Mouse (Mus musculus) intestine, embryonic 15.5 days (tissue): Measurements from ENCODE around the gene Psen2. TPM values are rescaled to one million over a fixed set of nuclear protein-coding genes. Genes with fewer than 3 reads are reported as not detected.
A peak's percentile ranks its signal among the peaks of the same experiment; 100 is the strongest.

ENCODE experiments used
- ATAC-seq: fragments of 200-750 bp; cut with Nextera tagmentation; 2 replicates; pipeline ENCODE4 v1.8.0; 2017; ENCODE audit warnings: moderate TSS enrichment, moderate library complexity
- H3K27ac ChIP-seq: fragments of 300-500 bp; sonication (generic); 2 replicates; pipeline ENCODE4 v1.5.1; 2015; ENCODE audit warnings: mild to moderate bottlenecking, inconsistent platforms
- H3K27me3 ChIP-seq: fragments of 300-500 bp; sonication (generic); replicated peaks from 2 replicates; pipeline ENCODE4 v1.6.1; 2015; ENCODE audit warnings: inconsistent platforms
- H3K36me3 ChIP-seq: fragments of 300-500 bp; sonication (generic); 2 replicates; pipeline ENCODE4 v1.6.1; 2015; ENCODE audit warnings: inconsistent platforms
- H3K4me1 ChIP-seq: fragments of 300-500 bp; sonication (generic); replicated peaks from 2 replicates; pipeline ENCODE4 v1.6.1; 2015; ENCODE audit warnings: inconsistent platforms
- H3K4me2 ChIP-seq: fragments of 300-500 bp; sonication (generic); replicated peaks from 2 replicates; pipeline ENCODE4 v1.6.1; 2015; ENCODE audit warnings: mild to moderate bottlenecking, inconsistent platforms
- H3K4me3 ChIP-seq: fragments of 300-500 bp; sonication (generic); replicated peaks from 2 replicates; pipeline ENCODE4 v1.5.1; 2015; ENCODE audit warnings: inconsistent platforms
- H3K9ac ChIP-seq: fragments of 300-500 bp; sonication (generic); 2 replicates; pipeline ENCODE4 v1.6.1; 2015; ENCODE audit warnings: inconsistent platforms
- H3K9me3 ChIP-seq: fragments of 300-500 bp; sonication (generic); 2 replicates; pipeline ENCODE4 v1.6.1; 2016; ENCODE audit warnings: inconsistent platforms
- WGBS: fragments of 180-500 bp; shearing (Covaris S2); methylation state at CpG from one replicate; pipeline ENCODE4 v1.1.7; 2015; 5-methylcytosine and 5-hydroxymethylcytosine counted together
- polyA plus RNA-seq: library from polyadenylated mRNA; unstranded; fragments of >200 nt; fragmentation: Nextera tagmentation; extraction: Ambion mirVana; gene quantifications from 2 replicates; pipeline ENCODE4 v1.2.1, GENCODE M21; 2015

The Psen2 gene
- polyA plus RNA-seq, 1 experiment from 2014 or later: 16.0 TPM

DNA sequence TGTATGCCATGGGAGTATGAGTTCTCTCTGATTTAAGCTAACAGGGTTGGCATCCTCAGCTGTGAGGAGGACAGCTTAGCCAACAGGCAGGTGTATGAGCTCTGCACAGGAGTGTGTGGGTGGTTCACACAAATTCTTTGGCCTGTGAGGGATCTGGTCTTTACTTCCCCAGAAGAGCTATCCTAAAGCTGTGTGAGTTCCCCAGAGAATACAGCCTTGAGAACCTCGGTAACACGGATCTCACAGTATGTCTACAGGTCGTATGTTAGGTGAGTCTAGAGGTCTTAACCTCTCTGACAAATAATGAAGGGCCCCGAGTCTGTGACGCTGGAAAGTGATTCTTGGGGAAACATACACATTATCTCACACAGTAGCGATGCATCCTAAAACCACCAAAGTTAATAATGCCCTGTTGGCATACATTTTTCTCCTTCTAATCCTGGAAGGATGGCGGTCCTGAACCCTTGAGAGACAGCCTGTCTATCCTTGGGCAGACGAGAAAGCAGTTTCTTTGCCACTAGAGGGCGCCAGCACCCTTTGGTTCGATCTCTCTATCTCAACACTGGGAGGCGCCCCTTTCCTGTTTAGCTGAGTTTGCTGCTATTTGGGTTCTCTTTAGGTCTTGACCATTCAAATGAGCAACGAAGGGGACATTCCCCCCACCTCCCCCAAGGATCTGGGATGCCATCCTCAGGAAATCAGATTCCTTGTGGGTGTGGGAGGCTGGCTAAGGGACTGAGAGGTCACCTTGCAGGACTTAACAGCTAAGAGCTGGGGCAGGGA, 5.2 kb upstream of the Psen2 start:
- no peaks in the 10 kb centered on the region for H3K36me3 ChIP-seq
- ATAC-seq: peak; percentile 88

DNA sequence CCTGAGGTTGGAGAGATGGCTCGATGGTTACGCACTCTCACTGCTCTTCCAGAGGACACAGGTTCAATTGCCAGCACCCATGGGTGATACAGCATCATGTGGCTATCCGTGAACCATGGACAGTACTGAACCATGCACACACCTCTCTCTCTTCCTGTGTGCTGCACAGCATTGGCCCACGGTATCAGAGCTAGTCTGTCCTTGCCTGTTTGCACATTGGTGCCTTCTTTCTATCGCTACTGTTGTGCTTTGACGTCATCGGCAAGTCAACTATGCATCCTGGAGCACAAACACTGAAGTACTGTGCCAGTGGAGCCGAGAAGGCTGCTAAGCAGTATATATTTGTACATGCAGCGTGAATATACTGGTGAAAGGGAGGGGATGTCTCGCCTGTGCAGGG, 3.9 kb upstream of the Psen2 start:
- 67% methylated on average over 10 of the region's 10 CpGs for WGBS
- Histone ChIP-seq H3K36me3 (no peaks in the 10 kb centered on the region), H3K27ac (no peak overlapping the region), H3K4me1 (0 out of 2 replicates have a peak, but pooled peaks cover 5% of the 10 kb centered on the region), H3K9me3 (no peaks in the 10 kb centered on the region), H3K4me3 (no peak overlapping the region), H3K9ac (no peak overlapping the region), H3K4me2 (no peak overlapping the region), H3K27me3 (no peaks in the 10 kb centered on the region)
- no peak for ATAC-seq

More for the DNA sequence above, 5.2 kb upstream of the Psen2 start:
- Histone ChIP-seq H3K27me3 (no peaks in the 10 kb centered on the region), H3K4me3 (no peak overlapping the region), H3K4me1 (0 out of 2 replicates have a peak, but pooled peaks cover 5% of the 10 kb centered on the region), H3K4me2 (no peak overlapping the region), H3K27ac (no peak overlapping the region), H3K9ac (no peak overlapping the region), H3K9me3 (no peaks in the 10 kb centered on the region)
- WGBS: 16% methylated on average over 12 of the region's 12 CpGs

- Histone ChIP-seq H3K4me2 (peak overlapping the region; percentile 35), H3K4me1 (0 out of 2 replicates have a peak, but pooled peaks cover 5% of the 10 kb centered on the region)
Measured at GRCm38 (mm10) chr1:180265399-180265798, 2.2 kb upstream of the Psen2 start.

DNA sequence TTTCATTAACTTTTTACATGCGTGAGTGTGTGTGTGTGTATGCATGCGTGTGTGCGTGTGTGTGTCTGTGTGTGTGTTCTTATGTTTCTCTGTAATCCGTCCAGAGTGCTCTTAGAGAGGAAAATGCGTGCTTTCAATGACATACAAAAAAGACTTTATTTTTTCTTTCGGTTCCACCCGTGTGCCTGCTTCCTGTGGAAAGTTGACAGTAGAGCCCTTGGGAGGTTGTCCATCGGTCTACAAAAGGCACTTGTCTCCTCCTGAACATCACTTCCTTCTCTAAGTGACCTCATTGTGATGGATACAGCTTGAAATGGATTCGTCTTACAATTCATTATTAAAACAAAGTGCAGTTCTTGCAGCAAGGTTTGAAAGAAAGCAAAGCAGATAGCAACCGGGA, 1.6 kb upstream of the Psen2 start:
- Histone ChIP-seq H3K4me2 (peak overlapping the region; percentile 35), H3K36me3 (no peaks in the 10 kb centered on the region), H3K4me1 (0 out of 2 replicates have a peak, but pooled peaks cover 5% of the 10 kb centered on the region), H3K27me3 (no peaks in the 10 kb centered on the region), H3K4me3 (no peak overlapping the region), H3K27ac (no peak overlapping the region), H3K9me3 (no peaks in the 10 kb centered on the region), H3K9ac (no peak overlapping the region)
- WGBS: 56% methylated on average over 10 of the region's 10 CpGs
- no peak for ATAC-seq

More at GRCm38 (mm10) chr1:180265399-180265798, 2.2 kb upstream of the Psen2 start:
- Histone ChIP-seq H3K9me3 (no peaks in the 10 kb centered on the region), H3K27ac (no peak overlapping the region), H3K9ac (no peak overlapping the region), H3K27me3 (no peaks in the 10 kb centered on the region), H3K4me3 (no peak overlapping the region), H3K36me3 (no peaks in the 10 kb centered on the region)
- ATAC-seq: peak; percentile 64
- WGBS: 16% methylated on average over 7 of the region's 7 CpGs

DNA sequence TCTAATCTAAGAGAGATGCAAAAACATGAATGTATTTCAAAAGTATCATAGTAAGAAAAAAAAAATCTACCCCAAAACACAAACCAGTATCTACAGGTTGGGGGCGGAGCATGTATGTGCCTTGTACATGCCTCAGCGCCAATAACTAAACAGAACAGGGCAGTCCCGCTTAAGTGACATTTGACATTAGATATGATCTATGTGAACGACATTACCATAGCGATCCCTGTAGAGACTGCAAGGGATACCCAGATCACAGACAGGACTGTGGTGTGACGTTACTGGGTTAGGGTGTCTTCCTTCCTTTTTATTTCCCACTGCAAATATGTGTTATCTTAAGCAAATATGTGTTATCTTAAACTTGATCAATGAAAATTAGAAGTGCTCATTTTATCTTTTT, 1.2 kb upstream of the Psen2 start:
- H3K36me3 ChIP-seq: no peaks in the 10 kb centered on the region
- H3K4me2 ChIP-seq: no peak overlapping the region
- no peaks in the 10 kb centered on the region for H3K9me3 ChIP-seq
- 70% methylated on average over 6 of the region's 6 CpGs for WGBS
- no peak overlapping the region for H3K9ac ChIP-seq
- no peak for ATAC-seq
- H3K27ac ChIP-seq: no peak overlapping the region
- 0 out of 2 replicates have a peak, but pooled peaks cover 5% of the 10 kb centered on the region for H3K4me1 ChIP-seq
- no peak overlapping the region for H3K4me3 ChIP-seq
- no peaks in the 10 kb centered on the region for H3K27me3 ChIP-seq

- WGBS: 75% methylated on average over 8 of the region's 8 CpGs
Measured at GRCm38 (mm10) chr1:180261857-180262570, 1.2 kb downstream of the Psen2 start.

DNA sequence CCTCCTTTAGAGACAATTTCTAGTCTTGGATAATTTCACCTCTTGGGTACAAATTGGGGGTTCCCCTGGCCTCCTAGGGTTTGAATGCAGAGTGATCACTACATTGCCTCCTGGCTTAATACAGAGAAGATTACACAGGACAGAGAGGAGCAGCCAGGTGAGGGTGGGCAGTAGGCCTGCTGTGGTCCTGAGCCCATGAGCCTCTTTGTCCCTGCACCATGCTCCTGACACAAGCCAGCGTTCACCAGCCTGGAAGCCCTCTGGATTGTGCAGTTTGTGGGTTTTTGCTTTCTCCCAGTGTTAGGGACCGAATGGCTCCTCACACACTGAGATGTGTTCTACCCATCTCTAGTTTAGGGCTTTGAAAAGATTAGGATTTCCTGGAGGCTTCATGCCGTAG, 1.8 kb downstream of the Psen2 start:
- 81% methylated on average over 3 of the region's 3 CpGs for WGBS
- ATAC-seq: no peak
- Histone ChIP-seq H3K27me3 (no peaks in the 10 kb centered on the region), H3K9ac (no peak overlapping the region), H3K9me3 (no peaks in the 10 kb centered on the region), H3K36me3 (no peaks in the 10 kb centered on the region), H3K4me1 (0 out of 2 replicates have a peak, but pooled peaks cover 3% of the 10 kb centered on the region), H3K4me3 (no peak overlapping the region), H3K27ac (no peak overlapping the region), H3K4me2 (no peak overlapping the region)

More at GRCm38 (mm10) chr1:180261857-180262570, 1.2 kb downstream of the Psen2 start:
- Histone ChIP-seq H3K4me2 (no peak overlapping the region), H3K9ac (no peak overlapping the region), H3K36me3 (no peaks in the 10 kb centered on the region), H3K9me3 (no peaks in the 10 kb centered on the region), H3K27me3 (no peaks in the 10 kb centered on the region), H3K4me3 (no peak overlapping the region), H3K27ac (no peak overlapping the region), H3K4me1 (0 out of 2 replicates have a peak, but pooled peaks cover 3% of the 10 kb centered on the region)
- no peak for ATAC-seq

- no peaks in the 10 kb centered on the region for H3K36me3 ChIP-seq
- no peak overlapping the region for H3K9ac ChIP-seq
- 56% methylated on average over 2 of the region's 2 CpGs for WGBS
- 0 out of 2 replicates have a peak, but pooled peaks cover 3% of the 10 kb centered on the region for H3K4me1 ChIP-seq
- no peaks in the 10 kb centered on the region for H3K9me3 ChIP-seq
- ATAC-seq: no peak
- H3K27ac ChIP-seq: no peak overlapping the region
- no peak overlapping the region for H3K4me3 ChIP-seq
- no peak overlapping the region for H3K4me2 ChIP-seq
- H3K27me3 ChIP-seq: no peaks in the 10 kb centered on the region
Measured at GRCm38 (mm10) chr1:180260886-180261285, 2.4 kb downstream of the Psen2 start.

- Histone ChIP-seq H3K4me3 (no peak overlapping the region), H3K36me3 (no peaks in the 10 kb centered on the region), H3K9ac (no peak overlapping the region), H3K9me3 (no peaks in the 10 kb centered on the region), H3K27me3 (no peaks in the 10 kb centered on the region), H3K27ac (no peak overlapping the region), H3K4me2 (no peak overlapping the region), H3K4me1 (peaks cover 7% of the 10 kb centered on the region; the same call in 1 of the 2 replicates)
- ATAC-seq: no peak
- 74% methylated on average over 2 of the region's 2 CpGs for WGBS
Measured at GRCm38 (mm10) chr1:180259753-180260152, 3.5 kb downstream of the Psen2 start.

DNA sequence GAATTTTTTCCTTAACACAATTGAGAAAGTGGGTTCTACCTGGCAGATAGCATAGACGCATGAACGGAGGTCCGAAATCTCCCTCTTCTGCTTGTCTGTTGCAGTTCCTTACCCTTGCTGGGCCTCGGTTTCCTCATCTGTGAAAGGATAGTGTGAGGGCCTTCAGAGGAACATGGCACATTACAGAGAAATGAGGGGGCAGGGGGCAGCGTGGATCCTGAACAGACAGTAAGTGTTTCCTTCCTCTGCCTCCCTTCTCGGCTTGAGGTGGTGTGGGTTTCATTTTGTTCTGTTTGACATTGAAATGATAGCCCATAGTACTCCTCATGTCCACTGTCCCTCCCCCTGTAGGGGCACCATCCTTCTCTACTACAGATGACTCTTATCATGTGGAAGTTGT, 5.8 kb downstream of the Psen2 start:
- H3K4me1 ChIP-seq: peaks cover 7% of the 10 kb centered on the region; the same call in 1 of the 2 replicates
- no peaks in the 10 kb centered on the region for H3K36me3 ChIP-seq
- H3K9ac ChIP-seq: no peak overlapping the region
- H3K27ac ChIP-seq: no peak overlapping the region
- no peak overlapping the region for H3K4me2 ChIP-seq
- 91% methylated on average over 6 of the region's 6 CpGs for WGBS
- H3K4me3 ChIP-seq: no peak overlapping the region
- no peak for ATAC-seq
- H3K9me3 ChIP-seq: no peaks in the 10 kb centered on the region
- H3K27me3 ChIP-seq: no peaks in the 10 kb centered on the region

GRCm38 (mm10) chr1:180256866-180257265, 6.4 kb downstream of the Psen2 start:
- 56% methylated on average over 4 of the region's 4 CpGs for WGBS
- peak overlapping the region; percentile 95 for H3K4me2 ChIP-seq
- H3K4me3 ChIP-seq: peak overlapping the region; percentile 95
- H3K27ac ChIP-seq: no peak overlapping the region
- H3K36me3 ChIP-seq: no peaks in the 10 kb centered on the region
- no peak for ATAC-seq
- H3K4me1 ChIP-seq: peaks cover 7% of the 10 kb centered on the region; the same call in 1 of the 2 replicates
- no peaks in the 10 kb centered on the region for H3K27me3 ChIP-seq
- no peaks in the 10 kb centered on the region for H3K9me3 ChIP-seq
- no peak overlapping the region; the same call in 1 of the 2 replicates for H3K9ac ChIP-seq

GRCm38 (mm10) chr1:180256138-180256674, 7.0 kb downstream of the Psen2 start:
- WGBS: 0% methylated on average over 39 of the region's 39 CpGs
- Histone ChIP-seq H3K9ac (peak overlapping the region; percentile 87), H3K27ac (peak overlapping the region; percentile 83)

More at GRCm38 (mm10) chr1:180256138-180256674, 7.0 kb downstream of the Psen2 start:
- H3K36me3 ChIP-seq: no peaks in the 10 kb centered on the region
- peaks cover 7% of the 10 kb centered on the region; the same call in 1 of the 2 replicates for H3K4me1 ChIP-seq
- ATAC-seq: peak; percentile 98
- no peaks in the 10 kb centered on the region for H3K27me3 ChIP-seq
- no peaks in the 10 kb centered on the region for H3K9me3 ChIP-seq
- H3K4me2 ChIP-seq: peak overlapping the region; percentile 95
- peak overlapping the region; percentile 95 for H3K4me3 ChIP-seq
